Mouse (Mus musculus) liver, adult 2 months (tissue): ENCODE measurements around the gene Trpt1.

Experiments used
- CTCF ChIP-seq: fragments of 200-500 bp; IDR thresholded peaks from 2 replicates; pipeline ENCODE4 v1.5.1; 2011; ENCODE audit warnings: low read depth, low read length, control low read depth
- POLR2A ChIP-seq: fragments of 200-500 bp; IDR thresholded peaks from 2 replicates; pipeline ENCODE4 v1.6.1; 2011; ENCODE audit warnings: low read length, control low read depth; ENCODE audit not compliant: insufficient read depth; ENCODE audit errors: extremely low read depth

DNA sequence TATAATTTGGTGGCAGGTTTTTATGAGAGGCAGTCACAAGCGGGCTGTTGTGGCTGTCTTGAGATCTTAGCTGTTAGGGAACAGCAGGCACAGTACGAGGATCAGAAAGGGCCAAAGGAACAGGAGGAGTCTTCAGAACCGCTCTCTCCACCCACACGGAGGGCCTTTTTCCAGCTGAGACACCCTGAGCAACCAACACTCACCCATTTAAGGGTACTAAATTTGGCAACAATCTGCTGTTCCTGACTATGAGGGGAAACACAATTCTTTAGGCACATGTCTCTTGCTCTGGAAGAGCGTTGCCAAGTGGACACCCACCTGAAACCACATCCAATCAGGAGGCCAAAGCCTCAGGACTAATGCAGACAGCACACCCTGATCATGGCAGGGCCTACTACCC lies 33.6 kb downstream of the Trpt1 start:
- TF ChIP-seq POLR2A (no peak), CTCF (no peak)
